Mouse (Mus musculus) neural tube, embryonic 10.5 days (tissue): ENCODE measurements around the gene Olfr867.

Source experiments
- DNase-seq: peaks from one replicate; pipeline ENCODE4 v3.0.0-alpha.2; 2017; ENCODE audit warnings: low spot score; ENCODE audit errors: extremely low spot score

Gene Olfr867

DNA sequence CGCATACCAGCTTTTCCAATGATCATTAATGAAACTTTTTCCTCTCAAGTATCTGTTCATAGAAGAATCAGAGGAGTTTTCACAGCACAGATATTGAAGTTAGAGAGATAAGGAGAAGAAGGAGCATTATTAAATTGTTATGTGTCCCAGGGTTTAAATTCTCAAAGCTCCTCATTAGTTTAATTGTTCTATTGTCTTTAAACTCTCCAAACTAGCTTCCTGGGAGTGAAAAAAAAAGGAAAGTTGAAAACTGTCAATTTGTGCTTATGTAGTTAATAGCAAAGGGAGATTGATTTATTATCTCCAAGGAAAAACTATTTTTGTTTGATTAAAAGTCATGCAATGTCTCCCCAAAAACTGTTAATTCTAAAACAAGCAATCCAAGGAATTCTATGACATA is at the start of gene Olfr867:
Gene Olfr867, minus strand, starts transcription at position 101 of the 400 bp plus-strand sequence.
- DNase-seq: no peak

DNA sequence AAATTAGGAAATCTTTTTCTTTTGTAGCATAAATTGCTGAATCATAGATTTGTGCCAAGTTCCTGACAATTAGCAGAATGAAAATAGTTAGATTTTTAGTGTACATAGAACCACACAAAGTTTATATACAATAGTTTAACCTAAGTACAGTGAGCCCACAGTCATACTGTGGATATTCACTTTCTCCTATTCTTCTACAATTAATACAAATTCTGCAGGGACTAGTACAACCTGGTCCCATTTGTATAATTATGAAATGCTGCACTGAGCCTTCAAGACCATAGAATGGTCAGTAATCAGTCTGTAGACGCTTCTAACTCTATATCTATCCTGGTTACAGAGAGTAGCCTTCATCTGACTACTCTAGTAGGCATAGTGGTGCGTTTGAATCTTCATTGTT is 41.0 kb upstream of the Olfr867 start, which contains the start of gene Olfr868:
Gene Olfr868, plus strand, starts transcription at position 301 of the 400 bp plus-strand sequence.
- no peak for DNase-seq

DNA sequence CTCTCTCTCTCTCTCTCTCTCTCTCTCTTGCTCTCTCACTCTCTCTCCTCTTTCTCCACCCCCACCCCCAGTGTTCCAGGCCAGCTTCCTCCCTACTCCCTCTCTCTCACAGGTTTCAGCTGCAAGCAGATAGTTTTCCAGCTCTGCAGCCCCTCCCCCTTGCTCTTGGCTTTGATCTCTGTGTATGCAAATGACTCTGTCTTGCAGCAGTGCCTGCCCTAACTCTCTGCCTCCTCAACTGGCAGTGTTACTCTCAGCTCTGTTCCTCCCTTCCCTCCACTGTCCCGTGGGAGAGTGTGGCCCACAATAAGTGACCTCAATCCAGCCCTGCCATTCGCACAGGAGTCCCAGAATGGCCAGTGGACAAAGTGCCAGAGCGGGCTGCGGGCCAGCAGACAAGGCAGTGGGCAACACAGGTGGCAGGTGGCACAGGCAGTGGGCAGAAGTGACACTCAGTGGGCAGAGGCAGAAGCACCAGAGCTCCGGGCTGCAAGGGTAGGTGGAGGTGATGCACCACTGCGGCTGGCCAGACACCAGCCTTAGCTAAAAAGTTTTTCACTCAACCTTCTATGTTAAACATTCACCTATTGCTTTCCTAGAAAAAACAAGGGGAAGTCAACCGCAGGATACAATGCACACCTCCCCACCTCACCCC is 16.3 kb upstream of the Olfr867 start:
- no peak for DNase-seq

DNA sequence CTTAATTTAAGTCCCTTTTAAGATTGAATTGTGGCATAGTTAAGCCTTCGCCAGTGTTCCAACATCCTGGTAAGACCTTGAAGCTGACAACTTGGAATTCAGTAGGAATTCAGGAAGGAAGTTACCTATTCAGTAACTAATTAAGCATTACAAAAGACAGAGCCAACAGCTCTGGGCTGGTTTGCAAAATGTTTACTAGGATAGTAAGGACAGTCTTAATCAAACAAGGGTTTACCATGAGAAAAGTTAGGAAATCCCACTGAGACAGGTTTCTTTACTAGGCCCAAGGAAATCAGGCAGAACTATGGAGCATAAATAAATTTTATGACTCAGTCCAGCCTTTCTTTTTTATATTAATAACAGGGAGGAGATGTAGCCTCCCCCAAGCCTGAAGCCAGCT is 13.9 kb upstream of the Olfr867 start:
- no peak for DNase-seq

DNA sequence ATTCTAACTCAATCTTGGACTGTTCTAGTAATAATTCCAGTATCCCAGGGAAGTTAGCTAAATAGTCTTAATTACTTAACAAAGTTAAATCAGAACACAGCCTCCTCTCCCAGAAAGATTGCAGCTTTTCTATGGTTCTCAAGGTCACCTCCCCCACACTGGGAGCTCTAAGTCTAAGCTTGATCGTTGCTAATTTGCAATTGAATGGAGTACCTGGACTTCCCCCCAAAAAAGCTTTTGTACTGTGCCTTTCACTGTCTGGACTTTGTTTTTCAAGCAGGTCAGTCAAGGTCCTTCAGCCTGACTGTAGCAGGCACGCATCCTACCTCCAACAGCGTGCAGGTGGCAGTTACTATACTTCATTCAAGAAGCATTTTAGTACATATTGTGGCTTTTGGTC is 12.9 kb upstream of the Olfr867 start:
- DNase-seq: no peak

DNA sequence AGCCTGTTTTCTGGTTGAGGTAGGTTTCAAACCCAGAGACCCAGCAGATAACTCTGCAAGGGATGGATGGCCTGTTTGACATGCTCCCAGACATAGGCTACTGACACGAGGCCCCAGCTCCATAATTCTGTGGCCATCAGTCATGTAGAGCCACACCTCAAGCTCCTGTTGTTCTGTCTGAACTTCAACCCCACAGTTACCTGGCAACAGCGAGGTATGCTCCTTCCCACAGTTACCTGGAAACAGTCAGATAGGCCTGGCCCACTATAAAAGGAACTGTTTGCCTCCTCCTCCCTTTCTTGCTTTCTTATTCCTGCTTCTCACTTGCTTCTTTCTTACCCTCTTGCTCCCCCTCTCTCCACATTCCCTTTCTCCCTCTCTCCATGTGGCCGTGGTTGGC is 9.4 kb downstream of the Olfr867 start:
- DNase-seq: no peak

DNA sequence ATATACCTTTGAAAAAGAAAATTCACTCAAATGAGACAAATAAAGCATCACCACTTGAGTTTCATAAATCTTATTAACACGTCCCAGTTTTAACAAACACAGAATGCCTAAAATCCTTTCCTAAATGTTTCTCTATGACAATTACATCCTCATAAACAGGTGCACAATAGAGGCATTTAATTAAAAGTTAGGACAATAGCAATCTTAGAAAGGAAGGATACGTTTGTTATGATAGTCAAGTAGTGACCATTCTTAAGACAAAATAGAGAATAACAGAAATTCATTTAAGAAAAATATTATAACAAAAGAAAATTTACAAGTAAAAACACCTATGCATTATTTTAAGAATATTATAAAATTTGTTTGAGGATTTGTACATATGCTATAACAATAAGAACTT is 29.4 kb downstream of the Olfr867 start, which contains the start of gene Olfr866:
Gene Olfr866, minus strand, starts transcription at position 101 of the 400 bp plus-strand sequence.
- no peak for DNase-seq
